Mouse (Mus musculus): ENCODE measurements at regions not wholly inside any gene's neighbourhood (a gene's known extent, or its start where the extent isn't known, plus 50 kb on each side); places are given as distances from the start of the nearest gene placed in this dataset.

DNA sequence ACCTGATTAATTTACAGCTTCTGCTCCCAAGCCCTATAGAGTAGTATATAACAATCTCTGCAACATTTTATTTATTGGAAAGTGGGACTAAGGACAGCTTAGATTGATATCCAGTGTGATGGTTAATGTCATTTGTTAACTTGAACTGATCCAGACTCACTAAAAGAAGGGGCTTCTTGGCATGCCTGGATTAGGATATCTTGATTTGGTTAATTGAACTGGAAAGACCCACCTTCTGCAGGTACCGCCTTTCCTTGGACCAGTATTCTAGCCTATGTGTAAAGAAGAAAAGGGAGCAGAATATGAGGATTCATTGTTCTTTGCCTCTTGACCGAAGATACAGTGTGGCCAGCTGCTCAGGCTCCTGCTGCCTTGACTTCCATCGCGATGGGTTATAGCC is 288.5 kb downstream of the Pla2g4a start:
- Histone ChIP-seq H3K4me1 (ENCODE audit: control insufficient read depth, insufficient read depth, low read length) (no peaks in the 10 kb centered on the region), H3K4me3 (ENCODE audit: insufficient read depth, low read depth, low read length) (no peak overlapping the region), H3K36me3 (ENCODE audit: control insufficient read depth, insufficient read depth, low read length) (no peaks in the 10 kb centered on the region), H3K79me2 (ENCODE audit: control insufficient read depth, insufficient read depth, low read length) (no peaks in the 10 kb centered on the region), H3K9ac (ENCODE audit: low read depth, low read length) (no peak overlapping the region), H3K27me3 (ENCODE audit: control insufficient read depth, insufficient read depth, low read length) (no peaks in the 10 kb centered on the region), H3K27ac (replicated peaks; ENCODE audit: insufficient read depth, low read depth, low read length) (no peak overlapping the region)
- no peak for DNase-seq (ENCODE audit: extremely low read depth, low read depth, low spot score)
- no peak for TF ChIP-seq POLR2A (IDR thresholded peaks at IDR 0.05; ENCODE audit: extremely low read depth, insufficient read depth, low read length)
- 89% methylated on average over 4 of the region's 4 CpGs for WGBS

DNA sequence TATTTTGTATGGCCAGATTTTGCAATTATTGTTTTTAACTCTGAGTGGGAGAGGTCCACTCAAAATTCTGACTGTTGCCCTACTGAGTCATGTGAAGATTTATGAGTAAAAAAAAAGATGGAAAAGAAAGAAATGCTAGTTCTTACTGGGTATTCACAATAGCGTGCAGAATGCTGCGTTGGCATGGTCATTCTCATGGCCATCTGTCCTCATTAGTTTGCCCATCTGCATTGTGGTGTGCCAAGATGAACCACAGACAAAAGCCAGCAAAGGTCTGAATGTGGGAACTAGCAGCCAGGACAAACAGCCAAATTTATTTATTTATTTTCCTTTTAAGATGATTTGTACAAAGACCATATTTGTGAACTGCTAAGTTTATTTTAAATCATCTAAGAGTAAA is 289.0 kb downstream of the Pla2g4a start:
- H3K4me1 ChIP-seq (ENCODE audit: control insufficient read depth, insufficient read depth, low read length) = no peaks in the 10 kb centered on the region
- WGBS = 79% methylated on average over 2 of the region's 2 CpGs
- DNase-seq (ENCODE audit: extremely low read depth, low read depth, low spot score) = no peak
- H3K27me3 ChIP-seq (ENCODE audit: control insufficient read depth, insufficient read depth, low read length) = no peaks in the 10 kb centered on the region
- H3K9ac ChIP-seq (ENCODE audit: low read depth, low read length) = no peak overlapping the region
- H3K27ac ChIP-seq (replicated peaks; ENCODE audit: insufficient read depth, low read depth, low read length) = no peak overlapping the region
- no peak overlapping the region for H3K4me3 ChIP-seq (ENCODE audit: insufficient read depth, low read depth, low read length)
- no peaks in the 10 kb centered on the region for H3K36me3 ChIP-seq (ENCODE audit: control insufficient read depth, insufficient read depth, low read length)
- TF ChIP-seq POLR2A (IDR thresholded peaks at IDR 0.05; ENCODE audit: extremely low read depth, insufficient read depth, low read length) (no peak), CTCF (IDR thresholded peaks at IDR 0.05; ENCODE audit: low read depth, low read length) (no peak)
- H3K79me2 ChIP-seq (ENCODE audit: control insufficient read depth, insufficient read depth, low read length) = no peaks in the 10 kb centered on the region

GRCm38 (mm10) chr1:149671091-149671490 is 290.0 kb downstream of the Pla2g4a start:
- Histone ChIP-seq H3K79me2 (ENCODE audit: control insufficient read depth, insufficient read depth, low read length) (no peaks in the 10 kb centered on the region), H3K27me3 (ENCODE audit: control insufficient read depth, insufficient read depth, low read length) (no peaks in the 10 kb centered on the region), H3K4me3 (ENCODE audit: insufficient read depth, low read depth, low read length) (no peak overlapping the region), H3K9ac (ENCODE audit: low read depth, low read length) (no peak overlapping the region), H3K4me1 (ENCODE audit: control insufficient read depth, insufficient read depth, low read length) (no peaks in the 10 kb centered on the region), H3K36me3 (ENCODE audit: control insufficient read depth, insufficient read depth, low read length) (no peaks in the 10 kb centered on the region), H3K27ac (replicated peaks; ENCODE audit: insufficient read depth, low read depth, low read length) (no peak overlapping the region)
- WGBS = 66% methylated on average over 3 of the region's 3 CpGs
- TF ChIP-seq CTCF (IDR thresholded peaks at IDR 0.05; ENCODE audit: low read depth, low read length) = no peak
- TF ChIP-seq POLR2A (IDR thresholded peaks at IDR 0.05; ENCODE audit: extremely low read depth, insufficient read depth, low read length) = no peak
- no peak for DNase-seq (ENCODE audit: extremely low read depth, low read depth, low spot score)
